Mouse (Mus musculus) forebrain, embryonic 15.5 days (tissue): ENCODE measurements around the gene Grk6. TPM values are rescaled to one million over a fixed set of nuclear protein-coding genes. Genes with fewer than 3 reads are reported as not detected.
"Not testable (repeated sequence)": the region's sequence is repeated elsewhere in the genome, so short reads cannot be mapped to it uniquely, and the experiment has no call there.

ENCODE experiments used
- ATAC-seq: fragments of 200-750 bp; cut with Nextera tagmentation; replicated peaks from 2 replicates; pipeline ENCODE4 v1.8.0; 2017; ENCODE audit warnings: mild to moderate bottlenecking, moderate TSS enrichment, moderate library complexity
- H3K27ac ChIP-seq: fragments of 300-500 bp; sonication (generic); replicated peaks from 2 replicates; pipeline ENCODE4 v1.5.1; 2015; ENCODE audit warnings: mild to moderate bottlenecking, inconsistent platforms
- H3K27me3 ChIP-seq: fragments of 300-500 bp; sonication (generic); 2 replicates; pipeline ENCODE4 v1.6.1; 2015; ENCODE audit warnings: inconsistent platforms
- H3K36me3 ChIP-seq: fragments of 300-500 bp; sonication (generic); 2 replicates; pipeline ENCODE4 v1.6.1; 2015; ENCODE audit warnings: mild to moderate bottlenecking, inconsistent platforms
- H3K4me1 ChIP-seq: fragments of 300-500 bp; sonication (generic); 2 replicates; pipeline ENCODE4 v1.6.1; 2015; ENCODE audit warnings: inconsistent platforms
- H3K4me2 ChIP-seq: fragments of 300-500 bp; sonication (generic); replicated peaks from 2 replicates; pipeline ENCODE4 v1.6.1; 2015; ENCODE audit warnings: mild to moderate bottlenecking, inconsistent platforms
- H3K4me3 ChIP-seq: fragments of 300-500 bp; sonication (generic); 2 replicates; pipeline ENCODE4 v1.5.1; 2015; ENCODE audit warnings: mild to moderate bottlenecking, inconsistent platforms
- H3K9ac ChIP-seq: fragments of 300-500 bp; sonication (generic); replicated peaks from 2 replicates; pipeline ENCODE4 v1.6.1; 2015; ENCODE audit warnings: mild to moderate bottlenecking, inconsistent platforms
- H3K9me3 ChIP-seq: fragments of 300-500 bp; sonication (generic); 2 replicates; pipeline ENCODE4 v1.6.1; 2016; ENCODE audit warnings: inconsistent platforms
- WGBS: fragments of 180-500 bp; shearing (Covaris S2); methylation state at CpG from one replicate; pipeline ENCODE4 v1.1.7; 2015; ENCODE audit warnings: mixed read lengths; 5-methylcytosine and 5-hydroxymethylcytosine counted together
- polyA plus RNA-seq: library from polyadenylated mRNA; unstranded; fragments of >200 nt; fragmentation: Nextera tagmentation; extraction: Ambion mirVana; gene quantifications from 2 replicates; pipeline ENCODE4 v1.2.1, GENCODE M21; 2015

Grk6 gene
- polyA plus RNA-seq, 1 experiment from 2014 or later = 46.1 TPM

DNA sequence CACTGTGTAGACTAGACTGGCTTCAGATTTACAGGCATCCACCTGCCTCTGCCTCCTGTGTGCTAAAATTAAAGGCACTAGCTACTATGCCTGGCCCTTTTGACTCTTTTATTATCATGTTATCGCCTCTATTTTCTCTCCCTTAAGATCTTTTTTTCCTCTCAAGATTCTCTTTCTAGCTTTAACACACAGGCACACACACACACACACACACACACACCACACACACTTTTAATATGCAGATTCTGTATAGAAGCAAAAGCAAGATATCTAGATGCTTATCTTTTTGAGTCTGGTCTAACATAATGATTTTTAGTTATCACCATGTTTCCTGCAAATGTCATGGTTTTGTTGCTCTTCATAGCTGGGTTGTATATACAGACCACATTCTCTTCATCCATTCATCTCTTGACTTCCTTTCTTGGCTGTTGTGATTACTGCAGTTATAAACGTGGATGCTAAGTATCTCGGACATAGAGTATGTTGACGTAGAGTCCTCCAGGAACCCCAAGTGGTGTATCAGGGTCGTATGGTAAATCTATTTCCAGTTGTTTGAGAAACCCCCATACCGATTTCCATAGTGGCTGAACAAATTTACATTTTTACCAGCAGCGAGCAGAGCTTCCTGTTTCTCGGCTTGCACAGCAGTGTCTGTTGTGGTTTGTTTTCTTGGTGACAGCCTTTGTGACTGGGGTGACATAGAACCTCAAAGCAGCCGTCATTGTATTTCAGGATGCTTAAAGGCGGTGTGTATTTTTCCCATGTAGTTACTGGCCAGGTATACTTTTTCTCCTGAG is 12.8 kb upstream of the Grk6 start:
- H3K4me1 ChIP-seq = no peaks in the 10 kb centered on the region
- no peak overlapping the region for H3K4me2 ChIP-seq
- H3K27ac ChIP-seq = no peak overlapping the region
- H3K9ac ChIP-seq = no peak overlapping the region
- ATAC-seq = no peak
- H3K27me3 ChIP-seq = no peaks in the 10 kb centered on the region
- WGBS = 74% methylated on average over 10 of the region's 10 CpGs
- H3K4me3 ChIP-seq = no peak overlapping the region
- H3K36me3 ChIP-seq = no peaks in the 10 kb centered on the region
- no peaks in the 10 kb centered on the region for H3K9me3 ChIP-seq

DNA sequence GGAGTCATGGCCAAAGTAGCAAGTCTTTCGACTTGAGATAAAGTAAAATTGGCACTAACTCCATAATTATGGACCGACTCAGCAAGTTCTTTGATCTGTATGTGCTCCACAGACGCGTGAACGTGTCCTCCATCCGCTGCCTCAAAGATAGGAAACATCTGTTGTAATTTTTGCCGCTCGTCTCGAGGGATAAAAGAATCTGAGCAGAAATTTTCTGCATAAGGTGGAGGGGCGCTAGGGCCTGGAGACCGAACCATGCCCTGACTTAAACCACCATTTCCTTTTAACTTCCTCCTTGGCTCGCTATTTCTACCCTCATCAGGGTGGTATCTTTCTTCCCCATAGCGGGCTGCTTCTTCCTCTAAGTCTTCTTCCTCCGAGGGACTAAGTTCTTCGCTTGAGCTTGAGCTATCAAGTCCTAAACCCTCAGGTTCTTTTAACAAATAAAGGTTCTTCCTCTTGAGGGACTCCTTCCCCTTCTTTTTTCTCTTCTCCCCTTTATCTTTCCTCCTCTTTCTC is 7.7 kb upstream of the Grk6 start:
- H3K4me1 ChIP-seq, H3K36me3 ChIP-seq, H3K4me2 ChIP-seq, H3K27me3 ChIP-seq, H3K9me3 ChIP-seq, H3K9ac ChIP-seq, ATAC-seq, H3K27ac ChIP-seq, H3K4me3 ChIP-seq: not testable (repeated sequence)
- WGBS = 90% methylated on average over 15 of the region's 15 CpGs

DNA sequence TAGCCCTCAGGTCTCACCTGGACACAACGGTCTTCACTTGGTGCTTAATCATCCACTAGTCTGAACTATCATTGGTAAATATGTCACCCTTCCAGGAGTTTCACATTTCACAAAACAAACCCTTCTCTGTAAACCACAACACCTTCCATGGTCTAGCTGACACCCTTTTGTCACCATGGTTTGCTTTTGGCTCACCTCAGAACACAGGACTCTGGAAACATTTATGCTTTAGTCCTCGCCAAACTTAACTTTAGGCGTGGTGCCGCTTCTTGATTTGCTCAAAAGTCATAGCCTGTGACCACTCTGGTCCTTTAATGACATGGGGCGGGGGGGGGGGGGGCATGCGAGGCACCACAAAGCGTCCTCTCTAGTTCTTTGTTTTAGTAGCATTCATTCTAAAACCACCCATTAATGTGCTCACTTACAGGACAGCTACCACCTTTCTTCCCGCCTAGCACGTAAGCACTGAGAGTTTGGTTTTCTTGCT is 1.0 kb upstream of the Grk6 start:
- H3K9ac ChIP-seq = peak overlapping the region; percentile 70
- H3K27me3 ChIP-seq = no peaks in the 10 kb centered on the region
- H3K9me3 ChIP-seq = no peaks in the 10 kb centered on the region
- H3K4me3 ChIP-seq = peak overlapping the region; percentile 69
- H3K36me3 ChIP-seq = no peaks in the 10 kb centered on the region
- H3K4me2 ChIP-seq = peak overlapping the region; percentile 55
- H3K4me1 ChIP-seq = peaks cover 29% of the 10 kb centered on the region
- WGBS = 42% methylated on average over 9 of the region's 9 CpGs
- ATAC-seq = no peak
- peak overlapping the region; percentile 97 for H3K27ac ChIP-seq

DNA sequence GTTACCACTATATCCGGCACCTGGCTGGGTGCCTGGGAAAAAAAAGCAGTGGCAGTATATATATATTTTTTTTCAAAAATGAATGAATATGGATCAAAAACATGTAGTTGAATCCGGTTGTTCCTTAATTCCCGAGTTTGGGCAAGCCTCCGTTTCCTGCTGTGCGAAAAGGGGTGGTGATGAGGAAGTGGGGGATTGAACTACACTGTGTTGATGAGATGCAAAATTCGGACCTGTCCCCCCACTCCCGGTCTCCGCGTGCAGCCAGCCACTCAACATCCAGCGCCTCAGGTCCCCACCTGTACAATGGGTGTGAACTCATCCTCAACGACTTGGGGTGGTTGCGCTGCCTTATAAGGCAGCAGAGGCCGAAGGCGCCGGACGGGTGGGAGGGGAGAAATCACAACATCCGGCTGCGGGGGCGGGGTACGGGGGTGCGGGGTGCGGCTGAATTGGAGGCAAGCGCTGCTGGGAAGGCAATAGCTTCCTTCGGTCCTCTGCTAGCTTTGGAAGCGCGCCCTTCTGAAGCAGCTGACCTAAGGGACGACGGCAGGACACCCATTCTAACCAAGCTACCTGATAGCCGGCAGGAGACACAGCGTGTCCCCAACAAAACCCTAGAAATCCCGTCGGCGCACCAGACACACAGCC is 461 bp upstream of the Grk6 start:
- peak overlapping the region; percentile 97 for H3K27ac ChIP-seq
- peak overlapping the region; percentile 55 for H3K4me2 ChIP-seq
- H3K4me3 ChIP-seq = peak overlapping the region; percentile 69
- H3K9me3 ChIP-seq = no peaks in the 10 kb centered on the region
- under 1% methylated on average over 33 of the region's 33 CpGs for WGBS
- ATAC-seq = peak; percentile 76
- H3K36me3 ChIP-seq = 0 out of 2 replicates have a peak, but pooled peaks cover 2% of the 10 kb centered on the region
- peaks cover 29% of the 10 kb centered on the region for H3K4me1 ChIP-seq
- H3K9ac ChIP-seq = peak overlapping the region; percentile 70
- no peaks in the 10 kb centered on the region for H3K27me3 ChIP-seq

DNA sequence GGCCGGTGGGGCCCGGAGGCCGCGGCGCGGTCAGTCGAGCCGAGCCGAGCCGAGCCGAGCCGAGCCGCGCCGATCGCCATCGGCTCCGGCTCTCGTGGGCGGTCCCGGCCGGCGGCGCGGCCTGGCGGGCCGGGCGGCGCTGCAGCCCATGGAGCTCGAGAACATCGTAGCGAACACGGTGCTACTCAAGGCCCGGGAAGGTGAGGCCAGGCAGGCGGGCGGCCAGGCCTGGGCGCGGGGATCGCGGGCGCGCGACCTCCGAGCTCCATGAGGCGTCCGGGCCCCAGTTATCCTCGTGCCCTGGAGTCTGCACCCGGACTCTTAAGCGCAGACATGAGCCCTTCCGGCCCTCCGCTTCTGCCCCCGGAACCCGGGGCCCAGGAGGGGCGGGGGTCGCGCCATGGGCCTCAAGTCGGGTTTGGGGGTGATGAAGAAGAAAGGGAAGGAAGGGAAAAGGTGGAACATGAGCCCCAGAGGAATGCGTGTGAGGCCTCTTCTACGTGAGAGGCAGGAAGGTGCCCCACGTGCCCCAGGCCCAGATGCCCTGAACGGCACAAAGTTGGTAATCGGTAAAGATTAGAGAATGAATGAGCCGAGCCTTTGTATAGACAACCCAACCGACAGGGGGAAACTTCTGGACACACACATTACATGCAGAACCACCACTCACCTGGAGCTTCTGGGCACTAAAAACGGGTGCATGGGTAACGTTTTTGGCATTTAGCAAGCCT is 654 bp downstream of the Grk6 start:
- no peak for ATAC-seq
- Histone ChIP-seq H3K27me3 (no peaks in the 10 kb centered on the region), H3K27ac (peak overlapping the region; percentile 97), H3K4me1 (peaks cover 29% of the 10 kb centered on the region), H3K4me2 (peak overlapping the region; percentile 72), H3K36me3 (peaks cover 6% of the 10 kb centered on the region), H3K4me3 (peak overlapping the region; percentile 69), H3K9me3 (no peaks in the 10 kb centered on the region), H3K9ac (peak overlapping the region; percentile 81)
- WGBS = under 1% methylated on average over 59 of the region's 66 CpGs

DNA sequence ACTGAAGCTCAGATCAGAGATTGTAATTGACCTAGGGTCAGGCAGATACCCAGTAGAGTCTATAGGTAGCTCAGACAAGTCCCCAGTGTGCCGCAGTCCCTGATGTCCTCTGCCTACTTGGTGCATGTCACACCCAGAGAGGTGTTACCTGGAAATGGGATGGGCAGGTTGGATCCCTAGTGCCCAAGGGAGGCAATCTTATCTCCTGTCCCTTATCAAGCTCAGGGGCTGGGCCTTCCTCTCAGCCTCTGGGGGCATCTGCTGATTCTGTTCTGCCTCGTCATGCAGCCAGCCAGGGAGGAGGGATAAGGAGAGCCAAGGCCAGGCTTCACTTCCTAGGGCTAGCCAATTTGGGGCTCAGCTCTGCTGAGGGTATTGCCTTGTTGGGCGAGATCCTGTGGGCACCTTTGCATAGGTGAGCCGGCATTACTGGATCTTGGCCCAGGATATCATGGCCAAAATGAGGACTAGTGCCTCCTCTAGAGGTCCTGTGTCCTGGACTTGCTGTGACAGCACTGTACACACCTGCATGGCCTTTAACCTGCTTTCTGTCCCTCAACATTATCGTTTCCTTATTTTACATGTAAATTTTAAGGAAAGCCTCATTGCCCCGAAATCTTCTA is 1.7 kb downstream of the Grk6 start:
- Histone ChIP-seq H3K4me2 (peak overlapping the region; percentile 72), H3K9me3 (no peaks in the 10 kb centered on the region), H3K9ac (no peak overlapping the region; the same call in 1 of the 2 replicates), H3K4me3 (peak overlapping the region; percentile 69), H3K4me1 (peaks cover 29% of the 10 kb centered on the region), H3K27ac (no peak overlapping the region), H3K27me3 (no peaks in the 10 kb centered on the region), H3K36me3 (peaks cover 16% of the 10 kb centered on the region)
- no peak for ATAC-seq
- WGBS = 85% methylated on average over 6 of the region's 6 CpGs

DNA sequence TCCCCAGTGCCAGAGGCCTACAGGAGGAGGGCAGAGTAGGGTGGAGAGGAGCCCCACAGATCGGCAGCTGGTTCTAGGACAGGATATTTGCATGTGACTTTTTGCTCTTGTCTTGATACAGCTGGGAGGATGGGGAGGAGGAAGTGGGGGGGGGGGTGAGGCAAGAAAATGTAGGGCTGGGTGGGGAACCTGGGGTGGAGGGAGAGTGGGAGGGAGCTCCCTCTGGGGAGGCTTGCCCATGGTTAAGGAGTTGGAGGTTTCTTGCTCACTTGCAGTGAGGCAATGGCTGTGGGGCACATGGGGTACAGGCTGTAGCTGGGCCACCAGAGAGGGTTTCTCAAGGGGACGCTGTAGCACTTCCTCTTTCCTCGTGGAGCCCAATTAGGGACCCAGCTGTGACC is 2.7 kb downstream of the Grk6 start:
- Histone ChIP-seq H3K9me3 (no peaks in the 10 kb centered on the region), H3K27ac (no peak overlapping the region), H3K4me1 (peaks cover 29% of the 10 kb centered on the region), H3K4me3 (no peak overlapping the region), H3K9ac (no peak overlapping the region), H3K27me3 (no peaks in the 10 kb centered on the region), H3K36me3 (peaks cover 26% of the 10 kb centered on the region), H3K4me2 (no peak overlapping the region)
- 76% methylated on average over 3 of the region's 3 CpGs for WGBS
- ATAC-seq = no peak

DNA sequence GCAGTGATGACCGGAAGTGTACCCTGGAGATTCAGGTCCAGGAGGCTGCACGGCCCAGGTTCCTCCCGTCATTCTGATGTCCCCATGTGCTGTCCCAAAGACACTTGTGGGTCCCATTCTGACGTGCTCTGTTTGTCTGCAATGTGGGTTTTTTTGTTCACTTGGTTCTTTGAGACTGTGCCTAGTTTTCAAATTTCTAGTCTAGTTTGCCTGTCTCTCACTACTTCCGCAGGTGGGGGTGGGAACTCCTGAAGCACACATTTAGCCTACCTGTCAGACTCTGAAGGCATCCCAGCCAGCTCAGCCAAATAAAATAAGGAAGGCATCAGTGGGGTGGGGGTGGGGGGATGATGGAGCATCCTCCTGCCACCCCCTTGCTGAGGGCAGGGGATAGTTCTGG is 3.3 kb downstream of the Grk6 start:
- Histone ChIP-seq H3K4me2 (no peak overlapping the region), H3K9me3 (no peaks in the 10 kb centered on the region), H3K27me3 (no peaks in the 10 kb centered on the region), H3K36me3 (peaks cover 32% of the 10 kb centered on the region), H3K27ac (no peak overlapping the region), H3K4me1 (peaks cover 29% of the 10 kb centered on the region), H3K4me3 (no peak overlapping the region), H3K9ac (no peak overlapping the region)
- WGBS = 91% methylated on average over 5 of the region's 5 CpGs
- no peak for ATAC-seq

DNA sequence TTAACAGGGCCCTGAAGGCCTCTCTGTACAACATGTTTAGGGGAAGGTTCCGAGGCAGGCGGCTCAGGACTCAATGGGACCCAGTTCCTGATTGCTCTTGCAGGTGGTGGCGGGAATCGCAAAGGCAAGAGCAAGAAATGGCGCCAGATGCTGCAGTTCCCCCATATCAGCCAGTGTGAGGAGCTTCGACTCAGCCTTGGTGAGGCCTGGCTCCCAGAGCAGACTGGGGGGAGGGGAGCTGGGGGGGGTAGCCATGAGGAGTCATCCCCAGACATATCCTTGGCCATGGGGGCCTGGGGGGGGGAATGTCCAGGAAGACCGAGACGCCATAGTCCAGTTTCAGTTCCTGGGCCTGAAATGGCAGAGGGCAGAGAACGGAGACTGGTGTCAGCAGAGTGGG is 4.3 kb downstream of the Grk6 start:
- Histone ChIP-seq H3K4me3 (no peak overlapping the region), H3K36me3 (peaks cover 41% of the 10 kb centered on the region), H3K27me3 (no peaks in the 10 kb centered on the region), H3K27ac (no peak overlapping the region), H3K9ac (no peak overlapping the region), H3K4me2 (no peak overlapping the region), H3K9me3 (no peaks in the 10 kb centered on the region), H3K4me1 (peaks cover 22% of the 10 kb centered on the region)
- no peak for ATAC-seq
- WGBS = 91% methylated on average over 9 of the region's 9 CpGs

DNA sequence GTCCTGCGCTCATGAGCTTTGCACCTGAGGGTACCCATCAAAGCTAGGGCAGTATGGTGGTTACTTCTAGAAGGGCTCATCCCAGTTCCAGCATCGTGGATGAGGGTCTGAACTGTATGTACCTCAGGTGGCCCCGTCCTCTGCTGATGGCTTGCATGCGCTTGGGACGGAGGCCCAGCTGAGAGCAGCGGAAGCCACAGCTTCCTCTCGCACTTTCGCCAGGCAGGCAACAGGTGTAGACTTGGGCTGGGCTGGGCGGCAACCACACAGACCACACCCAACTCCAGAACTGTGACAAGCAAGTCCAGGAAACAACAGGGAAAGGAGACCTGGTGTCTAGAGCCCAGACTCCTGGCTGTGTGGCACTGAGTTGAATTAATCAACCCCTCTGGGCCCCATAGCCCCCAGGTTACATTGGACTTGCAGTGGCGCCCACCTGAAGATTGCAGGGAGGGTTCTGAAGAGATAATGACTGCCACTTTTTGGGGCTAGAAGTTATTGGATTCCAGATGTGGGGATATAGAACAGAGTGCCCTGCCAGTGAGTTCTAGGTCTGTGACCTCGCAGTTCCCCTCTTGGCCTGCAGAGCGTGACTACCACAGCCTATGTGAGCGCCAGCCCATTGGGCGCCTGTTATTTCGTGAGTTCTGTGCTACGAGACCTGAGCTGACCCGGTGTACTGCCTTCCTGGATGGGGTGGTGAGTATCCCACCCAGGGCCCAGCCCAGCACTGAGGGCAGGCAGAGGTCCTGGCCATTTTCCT is 5.0 kb downstream of the Grk6 start:
- H3K27me3 ChIP-seq = no peaks in the 10 kb centered on the region
- no peaks in the 10 kb centered on the region for H3K9me3 ChIP-seq
- ATAC-seq = no peak
- WGBS = 90% methylated on average over 17 of the region's 17 CpGs
- no peak overlapping the region for H3K27ac ChIP-seq
- peaks cover 45% of the 10 kb centered on the region for H3K36me3 ChIP-seq
- peaks cover 22% of the 10 kb centered on the region for H3K4me1 ChIP-seq
- H3K4me2 ChIP-seq = no peak overlapping the region
- H3K4me3 ChIP-seq = no peak overlapping the region
- H3K9ac ChIP-seq = no peak overlapping the region

DNA sequence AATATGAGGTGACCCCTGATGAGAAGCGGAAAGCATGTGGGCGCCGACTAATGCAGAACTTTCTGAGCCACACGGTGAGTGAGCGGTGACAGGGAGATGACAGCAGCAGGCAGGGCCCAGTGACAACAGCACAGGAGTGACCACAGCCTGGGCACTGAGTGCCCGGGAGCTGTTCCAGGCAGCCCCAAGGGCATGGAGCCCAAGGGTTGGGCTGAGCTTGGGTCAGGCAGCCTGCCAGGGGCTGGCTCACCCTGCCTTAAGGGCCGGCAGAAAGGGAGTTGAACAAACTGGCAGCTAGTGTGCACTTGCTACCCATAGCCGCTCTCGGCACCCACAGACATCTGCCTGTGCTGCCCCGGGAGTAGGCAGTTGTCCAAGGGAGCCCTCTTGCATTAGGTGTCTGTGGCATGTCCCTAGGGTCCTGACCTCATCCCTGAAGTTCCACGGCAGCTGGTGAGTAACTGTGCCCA is 5.7 kb downstream of the Grk6 start:
- no peak for ATAC-seq
- H3K4me2 ChIP-seq = no peak overlapping the region
- no peaks in the 10 kb centered on the region for H3K9me3 ChIP-seq
- H3K9ac ChIP-seq = no peak overlapping the region
- 89% methylated on average over 11 of the region's 11 CpGs for WGBS
- H3K4me1 ChIP-seq = peaks cover 22% of the 10 kb centered on the region
- no peak overlapping the region for H3K4me3 ChIP-seq
- H3K27ac ChIP-seq = no peak overlapping the region
- H3K27me3 ChIP-seq = no peaks in the 10 kb centered on the region
- peaks cover 50% of the 10 kb centered on the region for H3K36me3 ChIP-seq
